Mouse (Mus musculus) ovary, postnatal 10 days (tissue): ENCODE data around the gene Krtap4-2.

Experiments
- DNase-seq: peaks from one replicate; pipeline ENCODE4 v3.0.0; 2022; ENCODE audit warnings: low spot score

Gene Krtap4-2

GRCm38 (mm10) chr11:99585096-99585495 lies 49.8 kb downstream of the Krtap4-2 start:
- no peak for DNase-seq
